Mouse (Mus musculus): ENCODE measurements around the gene Ppip5k1. TPM values are rescaled to one million over a fixed set of nuclear protein-coding genes. Genes with fewer than 3 reads are reported as not detected.

Gene Ppip5k1
- polyA plus RNA-seq, 1 experiment from 2014 or later = 11.0 TPM

- 88% methylated on average over 10 of the region's 10 CpGs for WGBS
- Histone ChIP-seq H3K9me3 (replicated peaks; ENCODE audit: control insufficient read depth, low read length) (no peaks in the 10 kb centered on the region), H3K4me3 (ENCODE audit: low read length) (no peak overlapping the region), H3K4me1 (ENCODE audit: control insufficient read depth, insufficient read depth, low read length) (peaks cover 4% of the 10 kb centered on the region; the same call in 1 of the 2 replicates), H3K27ac (ENCODE audit: low read length) (no peak overlapping the region), H3K27me3 (ENCODE audit: control insufficient read depth, insufficient read depth, low read length) (no peaks in the 10 kb centered on the region), H3K4me2 (ENCODE audit: low read depth, low read length) (no peak overlapping the region), H3K9ac (ENCODE audit: low read length) (no peak overlapping the region), H3K36me3 (ENCODE audit: control insufficient read depth, insufficient read depth) (peaks cover 6% of the 10 kb centered on the region)
- ATAC-seq (replicated peaks; ENCODE audit: extremely low read depth, insufficient read depth, low FRiP score) = no peak
Observed at GRCm38 (mm10) chr2:121323041-121323440, 32.2 kb downstream of the Ppip5k1 start.

GRCm38 (mm10) chr2:121316278-121316677 is 38.9 kb downstream of the Ppip5k1 start:
- no peak overlapping the region for H3K4me2 ChIP-seq (ENCODE audit: low read depth, low read length)
- no peak for ATAC-seq (replicated peaks; ENCODE audit: extremely low read depth, insufficient read depth, low FRiP score)
- no peaks in the 10 kb centered on the region for H3K9me3 ChIP-seq (replicated peaks; ENCODE audit: control insufficient read depth, low read length)
- H3K4me1 ChIP-seq (ENCODE audit: control insufficient read depth, insufficient read depth, low read length) = no peaks in the 10 kb centered on the region
- WGBS = 55% methylated on average over 8 of the region's 8 CpGs
- H3K36me3 ChIP-seq (ENCODE audit: control insufficient read depth, insufficient read depth) = peaks cover 1% of the 10 kb centered on the region
- H3K27ac ChIP-seq (ENCODE audit: low read length) = no peak overlapping the region
- no peaks in the 10 kb centered on the region for H3K27me3 ChIP-seq (ENCODE audit: control insufficient read depth, insufficient read depth, low read length)
- H3K4me3 ChIP-seq (ENCODE audit: low read length) = no peak overlapping the region
- H3K9ac ChIP-seq (ENCODE audit: low read length) = no peak overlapping the region

- Histone ChIP-seq H3K9me3 (replicated peaks; ENCODE audit: control insufficient read depth, low read length) (no peaks in the 10 kb centered on the region), H3K27me3 (ENCODE audit: control insufficient read depth, insufficient read depth, low read length) (no peaks in the 10 kb centered on the region), H3K4me3 (ENCODE audit: low read length) (peak overlapping the region; percentile 15; the same call in 1 of the 2 replicates), H3K36me3 (ENCODE audit: control insufficient read depth, insufficient read depth) (no peaks in the 10 kb centered on the region), H3K9ac (ENCODE audit: low read length) (no peak overlapping the region), H3K4me1 (ENCODE audit: control insufficient read depth, insufficient read depth, low read length) (peaks cover 3% of the 10 kb centered on the region; the same call in 1 of the 2 replicates), H3K27ac (ENCODE audit: low read length) (0 out of 2 replicates have a peak overlapping the region, but pooled peaks have one; percentile 8), H3K4me2 (ENCODE audit: low read depth, low read length) (peak overlapping the region; percentile 42)
- 0 out of 2 replicates have a peak, but pooled peaks have one; percentile 20 for ATAC-seq (replicated peaks; ENCODE audit: extremely low read depth, insufficient read depth, low FRiP score)
- 31% methylated on average over 5 of the region's 5 CpGs for WGBS
Observed at GRCm38 (mm10) chr2:121308997-121309416, 46.2 kb downstream of the Ppip5k1 start.

- no peak overlapping the region for H3K27ac ChIP-seq (ENCODE audit: low read length)
- H3K9ac ChIP-seq (ENCODE audit: low read length) = no peak overlapping the region
- no peak for ATAC-seq (replicated peaks; ENCODE audit: extremely low read depth, insufficient read depth, low FRiP score)
- H3K4me3 ChIP-seq (ENCODE audit: low read length) = no peak overlapping the region
- no peak overlapping the region for H3K4me2 ChIP-seq (ENCODE audit: low read depth, low read length)
- peaks cover 8% of the 10 kb centered on the region for H3K27me3 ChIP-seq (ENCODE audit: control insufficient read depth, insufficient read depth, low read length)
- no peaks in the 10 kb centered on the region for H3K9me3 ChIP-seq (replicated peaks; ENCODE audit: control insufficient read depth, low read length)
- peaks cover 7% of the 10 kb centered on the region; the same call in 1 of the 2 replicates for H3K36me3 ChIP-seq (ENCODE audit: control insufficient read depth, insufficient read depth)
- H3K4me1 ChIP-seq (ENCODE audit: control insufficient read depth, insufficient read depth, low read length) = peaks cover 26% of the 10 kb centered on the region
- 73% methylated on average over 10 of the region's 10 CpGs for WGBS
Observed at GRCm38 (mm10) chr2:121300036-121300435, 55.2 kb downstream of the Ppip5k1 start.

- no peak overlapping the region for H3K27ac ChIP-seq (ENCODE audit: low read length)
- H3K4me1 ChIP-seq (ENCODE audit: control insufficient read depth, insufficient read depth, low read length) = peaks cover 31% of the 10 kb centered on the region
- WGBS = 76% methylated on average over 17 of the region's 17 CpGs
- H3K9me3 ChIP-seq (replicated peaks; ENCODE audit: control insufficient read depth, low read length) = no peaks in the 10 kb centered on the region
- no peak overlapping the region for H3K9ac ChIP-seq (ENCODE audit: low read length)
- ATAC-seq (replicated peaks; ENCODE audit: extremely low read depth, insufficient read depth, low FRiP score) = no peak
- no peak overlapping the region for H3K4me3 ChIP-seq (ENCODE audit: low read length)
- H3K4me2 ChIP-seq (ENCODE audit: low read depth, low read length) = no peak overlapping the region
- peaks cover 8% of the 10 kb centered on the region for H3K27me3 ChIP-seq (ENCODE audit: control insufficient read depth, insufficient read depth, low read length)
- peaks cover 7% of the 10 kb centered on the region; the same call in 1 of the 2 replicates for H3K36me3 ChIP-seq (ENCODE audit: control insufficient read depth, insufficient read depth)
Observed at GRCm38 (mm10) chr2:121299471-121299870, 55.7 kb downstream of the Ppip5k1 start.

GRCm38 (mm10) chr2:121298131-121298530 is 57.1 kb downstream of the Ppip5k1 start:
- no peak overlapping the region for H3K9ac ChIP-seq (ENCODE audit: low read length)
- WGBS = 10% methylated on average over 8 of the region's 8 CpGs
- ATAC-seq (replicated peaks; ENCODE audit: extremely low read depth, insufficient read depth, low FRiP score) = no peak
- H3K36me3 ChIP-seq (ENCODE audit: control insufficient read depth, insufficient read depth) = peaks cover 5% of the 10 kb centered on the region; the same call in 1 of the 2 replicates
- H3K4me2 ChIP-seq (ENCODE audit: low read depth, low read length) = no peak overlapping the region
- H3K27ac ChIP-seq (ENCODE audit: low read length) = no peak overlapping the region
- peaks cover 40% of the 10 kb centered on the region for H3K4me1 ChIP-seq (ENCODE audit: control insufficient read depth, insufficient read depth, low read length)
- H3K4me3 ChIP-seq (ENCODE audit: low read length) = no peak overlapping the region
- H3K27me3 ChIP-seq (ENCODE audit: control insufficient read depth, insufficient read depth, low read length) = peaks cover 8% of the 10 kb centered on the region
- H3K9me3 ChIP-seq (replicated peaks; ENCODE audit: control insufficient read depth, low read length) = no peaks in the 10 kb centered on the region

- no peak overlapping the region for H3K4me3 ChIP-seq (ENCODE audit: low read length)
- no peaks in the 10 kb centered on the region for H3K9me3 ChIP-seq (replicated peaks; ENCODE audit: control insufficient read depth, low read length)
- H3K36me3 ChIP-seq (ENCODE audit: control insufficient read depth, insufficient read depth) = 0 out of 2 replicates have a peak, but pooled peaks cover 3% of the 10 kb centered on the region
- peaks cover 8% of the 10 kb centered on the region for H3K27me3 ChIP-seq (ENCODE audit: control insufficient read depth, insufficient read depth, low read length)
- no peak overlapping the region for H3K4me2 ChIP-seq (ENCODE audit: low read depth, low read length)
- no peak overlapping the region for H3K9ac ChIP-seq (ENCODE audit: low read length)
- 10% methylated on average over 9 of the region's 9 CpGs for WGBS
- ATAC-seq (replicated peaks; ENCODE audit: extremely low read depth, insufficient read depth, low FRiP score) = no peak
- peaks cover 40% of the 10 kb centered on the region for H3K4me1 ChIP-seq (ENCODE audit: control insufficient read depth, insufficient read depth, low read length)
- no peak overlapping the region for H3K27ac ChIP-seq (ENCODE audit: low read length)
Observed at GRCm38 (mm10) chr2:121297701-121298100, 57.5 kb downstream of the Ppip5k1 start.

GRCm38 (mm10) chr2:121296754-121297231 is 58.4 kb downstream of the Ppip5k1 start:
- Histone ChIP-seq H3K9ac (ENCODE audit: low read length) (no peak overlapping the region; the same call in 1 of the 2 replicates), H3K4me3 (ENCODE audit: low read length) (peak overlapping the region; percentile 64; the same call in 1 of the 2 replicates), H3K27me3 (ENCODE audit: control insufficient read depth, insufficient read depth, low read length) (peaks cover 10% of the 10 kb centered on the region), H3K4me1 (ENCODE audit: control insufficient read depth, insufficient read depth, low read length) (peaks cover 40% of the 10 kb centered on the region), H3K4me2 (ENCODE audit: low read depth, low read length) (peak overlapping the region; percentile 74), H3K27ac (ENCODE audit: low read length) (no peak overlapping the region), H3K9me3 (replicated peaks; ENCODE audit: control insufficient read depth, low read length) (no peaks in the 10 kb centered on the region), H3K36me3 (ENCODE audit: control insufficient read depth, insufficient read depth) (0 out of 2 replicates have a peak, but pooled peaks cover 3% of the 10 kb centered on the region)
- WGBS = 28% methylated on average over 6 of the region's 6 CpGs
- ATAC-seq (replicated peaks; ENCODE audit: extremely low read depth, insufficient read depth, low FRiP score) = no peak
